Mouse (Mus musculus): ENCODE data around the gene Mmp23. TPM values are rescaled to one million over a fixed set of nuclear protein-coding genes. Genes with fewer than 3 reads are reported as not detected.

The Mmp23 gene
- total and polyA plus RNA-seq, 2 experiments from 2014 or later: 2.9 to 6.0 TPM

- WGBS: under 1% methylated on average over 8 of the region's 8 CpGs
- Histone ChIP-seq H3K4me3 (ENCODE audit: low read depth, low read length) (peak overlapping the region; percentile 69), H3K9ac (no peak overlapping the region), H3K36me3 (ENCODE audit: insufficient read depth) (peaks cover 12% of the 10 kb centered on the region), H3K9me3 (ENCODE audit: low read length) (no peaks in the 10 kb centered on the region), H3K27me3 (ENCODE audit: insufficient read depth, low read length) (no peaks in the 10 kb centered on the region), H3K27ac (ENCODE audit: low read depth, low read length) (0 out of 2 replicates have a peak overlapping the region, but pooled peaks have one; percentile 78), H3K4me1 (ENCODE audit: insufficient read depth) (peaks cover 6% of the 10 kb centered on the region; the same call in 1 of the 2 replicates), H3K4me2 (ENCODE audit: low read depth) (peak overlapping the region; percentile 83)
- no peak for TF ChIP-seq CTCF (IDR thresholded peaks at IDR 0.05; ENCODE audit: low read depth)
- ATAC-seq (no peak), DNase-seq (no peak)
These were observed 16.5 kb upstream of the Mmp23 start for GRCm38 (mm10) chr4:155669598-155670075.

GRCm38 (mm10) chr4:155668689-155669597 is 15.8 kb upstream of the Mmp23 start, which contains the start of gene Mib2:
TSS of gene Mib2 (minus strand) at chr4:155669198.
- WGBS: 3% methylated on average over 73 of the region's 73 CpGs
- H3K4me3 ChIP-seq (ENCODE audit: low read depth, low read length): peak within 1 kb of the TSS; percentile 69
- DNase-seq (peak; percentile 99), ATAC-seq (peak; percentile 99)
- H3K4me2 ChIP-seq (ENCODE audit: low read depth): peak within 1 kb of the TSS; percentile 83
- H3K36me3 ChIP-seq (ENCODE audit: insufficient read depth): peaks cover 16% of the 10 kb centered on the region
- no peaks in the 10 kb centered on the region for H3K9me3 ChIP-seq (ENCODE audit: low read length)
- peaks cover 6% of the 10 kb centered on the region; the same call in 1 of the 2 replicates for H3K4me1 ChIP-seq (ENCODE audit: insufficient read depth)
- peak; percentile 30 for TF ChIP-seq CTCF (IDR thresholded peaks at IDR 0.05; ENCODE audit: low read depth)
- peak within 1 kb of the TSS; percentile 83 for H3K9ac ChIP-seq
- no peaks in the 10 kb centered on the region for H3K27me3 ChIP-seq (ENCODE audit: insufficient read depth, low read length)
- peak within 1 kb of the TSS; percentile 78 for H3K27ac ChIP-seq (ENCODE audit: low read depth, low read length)

GRCm38 (mm10) chr4:155666903-155667302 is 13.7 kb upstream of the Mmp23 start:
- Histone ChIP-seq H3K27me3 (ENCODE audit: insufficient read depth, low read length) (no peaks in the 10 kb centered on the region), H3K27ac (ENCODE audit: low read depth, low read length) (no peak overlapping the region), H3K4me2 (ENCODE audit: low read depth) (no peak overlapping the region), H3K9ac (no peak overlapping the region), H3K9me3 (ENCODE audit: low read length) (no peaks in the 10 kb centered on the region), H3K4me1 (ENCODE audit: insufficient read depth) (peaks cover 6% of the 10 kb centered on the region; the same call in 1 of the 2 replicates), H3K36me3 (ENCODE audit: insufficient read depth) (peaks cover 22% of the 10 kb centered on the region), H3K4me3 (ENCODE audit: low read depth, low read length) (no peak overlapping the region)
- no peak for TF ChIP-seq CTCF (IDR thresholded peaks at IDR 0.05; ENCODE audit: low read depth)
- DNase-seq (no peak), ATAC-seq (no peak)

- Histone ChIP-seq H3K4me2 (ENCODE audit: low read depth) (no peak overlapping the region), H3K27ac (ENCODE audit: low read depth, low read length) (no peak overlapping the region), H3K4me1 (ENCODE audit: insufficient read depth) (no peaks in the 10 kb centered on the region), H3K27me3 (ENCODE audit: insufficient read depth, low read length) (peaks cover 5% of the 10 kb centered on the region; the same call in 1 of the 2 replicates), H3K36me3 (ENCODE audit: insufficient read depth) (peaks cover 61% of the 10 kb centered on the region), H3K9me3 (ENCODE audit: low read length) (no peaks in the 10 kb centered on the region), H3K9ac (no peak overlapping the region), H3K4me3 (ENCODE audit: low read depth, low read length) (no peak overlapping the region)
- ATAC-seq: no peak
- no peak for TF ChIP-seq CTCF (IDR thresholded peaks at IDR 0.05; ENCODE audit: low read depth)
- no peak for DNase-seq
- WGBS: 85% methylated on average over 12 of the region's 12 CpGs
These were observed 7.5 kb upstream of the Mmp23 start for GRCm38 (mm10) chr4:155660641-155661040.

GRCm38 (mm10) chr4:155658961-155659360 is 5.8 kb upstream of the Mmp23 start:
- H3K36me3 ChIP-seq (ENCODE audit: insufficient read depth): peaks cover 55% of the 10 kb centered on the region
- H3K9ac ChIP-seq: no peak overlapping the region
- DNase-seq (no peak), ATAC-seq (no peak)
- no peak overlapping the region for H3K27ac ChIP-seq (ENCODE audit: low read depth, low read length)
- peaks cover 22% of the 10 kb centered on the region for H3K27me3 ChIP-seq (ENCODE audit: insufficient read depth, low read length)
- 95% methylated on average over 10 of the region's 10 CpGs for WGBS
- H3K4me1 ChIP-seq (ENCODE audit: insufficient read depth): peaks cover 3% of the 10 kb centered on the region; the same call in 1 of the 2 replicates
- no peak overlapping the region for H3K4me2 ChIP-seq (ENCODE audit: low read depth)
- H3K4me3 ChIP-seq (ENCODE audit: low read depth, low read length): no peak overlapping the region
- no peak for TF ChIP-seq CTCF (IDR thresholded peaks at IDR 0.05; ENCODE audit: low read depth)
- H3K9me3 ChIP-seq (ENCODE audit: low read length): no peaks in the 10 kb centered on the region

GRCm38 (mm10) chr4:155656214-155656751 is 3.1 kb upstream of the Mmp23 start:
- no peak overlapping the region for H3K4me3 ChIP-seq (ENCODE audit: low read depth, low read length)
- no peak for DNase-seq
- peaks cover 11% of the 10 kb centered on the region for H3K4me1 ChIP-seq (ENCODE audit: insufficient read depth)
- peaks cover 60% of the 10 kb centered on the region for H3K36me3 ChIP-seq (ENCODE audit: insufficient read depth)
- H3K27me3 ChIP-seq (ENCODE audit: insufficient read depth, low read length): peaks cover 37% of the 10 kb centered on the region
- no peak overlapping the region for H3K9ac ChIP-seq
- H3K9me3 ChIP-seq (ENCODE audit: low read length): no peaks in the 10 kb centered on the region
- WGBS: 93% methylated on average over 13 of the region's 13 CpGs
- no peak for ATAC-seq
- H3K4me2 ChIP-seq (ENCODE audit: low read depth): no peak overlapping the region
- H3K27ac ChIP-seq (ENCODE audit: low read depth, low read length): no peak overlapping the region
- no peak for TF ChIP-seq CTCF (IDR thresholded peaks at IDR 0.05; ENCODE audit: low read depth)
